Mouse (Mus musculus) lung, adult 2 months (tissue): ENCODE results near the gene Cks1brt.
"Not testable (repeated sequence)": the region's sequence is repeated elsewhere in the genome, so short reads cannot be mapped to it uniquely, and the experiment has no call there.

Experiments
- CTCF ChIP-seq: fragments of 200-500 bp; IDR thresholded peaks from 2 replicates; pipeline ENCODE4 v1.5.1; 2011; ENCODE audit warnings: mild to moderate bottlenecking, low read length, control low read depth; ENCODE audit not compliant: insufficient read depth
- POLR2A ChIP-seq: fragments of 200-500 bp; IDR thresholded peaks from 2 replicates; pipeline ENCODE4 v1.6.1; 2011; ENCODE audit warnings: low read depth, mild to moderate bottlenecking, control low read depth, low read length, borderline replicate concordance; ENCODE audit errors: extremely low read depth

GRCm38 (mm10) chr8:85135690-85136089, 16.0 kb upstream of the Cks1brt start:
- not testable (repeated sequence) for TF ChIP-seq CTCF, POLR2A
